Mouse (Mus musculus) C2C12 (cell line): ENCODE data around the gene Nrg4. TPM values are rescaled to one million over a fixed set of nuclear protein-coding genes. Genes with fewer than 3 reads are reported as not detected.

Experiments used
- H3K27me3 ChIP-seq: one replicate; pipeline ENCODE4 v1.6.1; 2011; ENCODE audit not compliant: control insufficient read depth, insufficient read depth, insufficient read length
- H3K36me3 ChIP-seq: one replicate; pipeline ENCODE4 v1.6.1; 2011; ENCODE audit not compliant: control insufficient read depth, insufficient read depth
- H3K4me3 ChIP-seq: one replicate; pipeline ENCODE4 v1.5.1; 2011; ENCODE audit warnings: mild to moderate bottlenecking, control low read depth; ENCODE audit not compliant: poor library complexity, insufficient read depth, severe bottlenecking
- H3K79me2 ChIP-seq: one replicate; pipeline ENCODE4 v1.6.1; 2011; ENCODE audit not compliant: control insufficient read depth, insufficient read depth
- H3K79me3 ChIP-seq: one replicate; pipeline ENCODE4 v1.6.1; 2011; ENCODE audit warnings: low read depth, control low read depth
- H3ac ChIP-seq: one replicate; pipeline ENCODE3; 2011; ENCODE audit warnings: low read depth; ENCODE audit not compliant: control insufficient read depth, insufficient read length
- CEBPB ChIP-seq: IDR thresholded peaks from one replicate; pipeline ENCODE4 v1.6.1; 2011; ENCODE audit warnings: low read depth, mild to moderate bottlenecking, control low read depth, moderate library complexity
- CTCF ChIP-seq: IDR thresholded peaks from one replicate; pipeline ENCODE4 v1.5.1; 2011; ENCODE audit not compliant: control insufficient read depth, insufficient read depth, insufficient read length
- FOSL1 ChIP-seq: IDR thresholded peaks from one replicate; pipeline ENCODE4 v1.8.0; 2011; ENCODE audit warnings: mild to moderate bottlenecking, low read length; ENCODE audit not compliant: poor library complexity, insufficient read depth, severe bottlenecking
- MAX ChIP-seq: IDR thresholded peaks from one replicate; pipeline ENCODE4 v1.6.1; 2011; ENCODE audit warnings: mild to moderate bottlenecking, control low read depth
- MYOD1 ChIP-seq: IDR thresholded peaks from one replicate; pipeline ENCODE4 v1.6.1; 2011; ENCODE audit warnings: low read depth; ENCODE audit not compliant: control insufficient read depth, insufficient read length
- MYOG ChIP-seq: IDR thresholded peaks from one replicate; pipeline ENCODE4 v1.6.1; 2011; ENCODE audit not compliant: control insufficient read depth, insufficient read length; ENCODE audit errors: extremely low read depth
- USF1 ChIP-seq: IDR thresholded peaks from one replicate; pipeline ENCODE4 v1.6.1; 2011; ENCODE audit warnings: low read depth, mild to moderate bottlenecking, control low read depth, moderate library complexity
- polyA plus RNA-seq: library from polyadenylated mRNA; unstranded; fragments of >200 nt; fragmentation: generic; extraction: Trizol; gene quantifications from one replicate; pipeline ENCODE4 v1.2.1, GENCODE M21; 2012; ENCODE audit warnings: missing spikeins

Gene Nrg4
- polyA plus RNA-seq, 1 experiment, result 0.15 TPM

- Histone ChIP-seq H3ac (no peak overlapping the region), H3K4me3 (no peak overlapping the region), H3K79me3 (no peaks in the 10 kb centered on the region), H3K27me3 (peaks cover 21% of the 10 kb centered on the region), H3K79me2 (no peaks in the 10 kb centered on the region), H3K36me3 (no peaks in the 10 kb centered on the region)
- TF ChIP-seq FOSL1 (no peak), CTCF (no peak), MYOG (no peak), CEBPB (no peak), USF1 (no peak), MYOD1 (no peak), MAX (no peak)
Observed at GRCm38 (mm10) chr9:55344165-55344564, 17.5 kb upstream of the Nrg4 start.

- H3ac ChIP-seq, result no peak overlapping the region
- TF ChIP-seq USF1 (no peak), CEBPB (no peak), MAX (no peak), CTCF (no peak), FOSL1 (no peak), MYOG (no peak), MYOD1 (no peak)
- H3K79me2 ChIP-seq, result no peaks in the 10 kb centered on the region
- no peaks in the 10 kb centered on the region for H3K79me3 ChIP-seq
- peaks cover 30% of the 10 kb centered on the region for H3K27me3 ChIP-seq
- no peak overlapping the region for H3K4me3 ChIP-seq
- no peaks in the 10 kb centered on the region for H3K36me3 ChIP-seq
Observed at GRCm38 (mm10) chr9:55332949-55333348, 6.3 kb upstream of the Nrg4 start.

- Histone ChIP-seq H3ac (no peak overlapping the region), H3K79me2 (no peaks in the 10 kb centered on the region), H3K36me3 (no peaks in the 10 kb centered on the region), H3K27me3 (peaks cover 33% of the 10 kb centered on the region), H3K79me3 (no peaks in the 10 kb centered on the region), H3K4me3 (no peak overlapping the region)
- no peak for TF ChIP-seq CTCF
- TF ChIP-seq MYOD1, result no peak
- TF ChIP-seq MAX, result no peak
- no peak for TF ChIP-seq CEBPB
- no peak for TF ChIP-seq FOSL1
- TF ChIP-seq MYOG, result no peak
- TF ChIP-seq USF1, result no peak
Observed at GRCm38 (mm10) chr9:55332476-55332875, 5.8 kb upstream of the Nrg4 start.

GRCm38 (mm10) chr9:55329401-55329800 lies 2.8 kb upstream of the Nrg4 start:
- no peaks in the 10 kb centered on the region for H3K79me2 ChIP-seq
- H3K79me3 ChIP-seq, result no peaks in the 10 kb centered on the region
- no peak overlapping the region for H3K4me3 ChIP-seq
- H3ac ChIP-seq, result no peak overlapping the region
- no peak for TF ChIP-seq MYOD1
- TF ChIP-seq CTCF, result no peak
- no peak for TF ChIP-seq MYOG
- TF ChIP-seq MAX, result no peak
- TF ChIP-seq CEBPB, result no peak
- TF ChIP-seq USF1, result no peak
- no peak for TF ChIP-seq FOSL1
- peaks cover 48% of the 10 kb centered on the region for H3K27me3 ChIP-seq
- H3K36me3 ChIP-seq, result no peaks in the 10 kb centered on the region

GRCm38 (mm10) chr9:55328151-55328918 lies 1.7 kb upstream of the Nrg4 start:
- H3K4me3 ChIP-seq, result no peak overlapping the region
- TF ChIP-seq FOSL1, result no peak
- no peak for TF ChIP-seq MYOD1
- no peak for TF ChIP-seq USF1
- no peak for TF ChIP-seq CTCF
- TF ChIP-seq CEBPB, result no peak
- no peak for TF ChIP-seq MYOG
- TF ChIP-seq MAX, result no peak
- H3K79me3 ChIP-seq, result no peaks in the 10 kb centered on the region
- H3K79me2 ChIP-seq, result no peaks in the 10 kb centered on the region
- no peaks in the 10 kb centered on the region for H3K36me3 ChIP-seq
- H3ac ChIP-seq, result no peak overlapping the region
- peaks cover 57% of the 10 kb centered on the region for H3K27me3 ChIP-seq

GRCm38 (mm10) chr9:55327234-55327615 lies 581 bp upstream of the Nrg4 start:
- H3ac ChIP-seq, result no peak overlapping the region
- H3K4me3 ChIP-seq, result no peak overlapping the region
- H3K27me3 ChIP-seq, result peaks cover 55% of the 10 kb centered on the region
- no peaks in the 10 kb centered on the region for H3K79me2 ChIP-seq
- TF ChIP-seq CEBPB, result no peak
- TF ChIP-seq USF1, result no peak
- no peak for TF ChIP-seq MYOD1
- no peak for TF ChIP-seq MAX
- no peak for TF ChIP-seq MYOG
- H3K36me3 ChIP-seq, result no peaks in the 10 kb centered on the region
- H3K79me3 ChIP-seq, result no peaks in the 10 kb centered on the region
